Mouse (Mus musculus): ENCODE data around the gene Aamdc.

Aamdc gene

DNA sequence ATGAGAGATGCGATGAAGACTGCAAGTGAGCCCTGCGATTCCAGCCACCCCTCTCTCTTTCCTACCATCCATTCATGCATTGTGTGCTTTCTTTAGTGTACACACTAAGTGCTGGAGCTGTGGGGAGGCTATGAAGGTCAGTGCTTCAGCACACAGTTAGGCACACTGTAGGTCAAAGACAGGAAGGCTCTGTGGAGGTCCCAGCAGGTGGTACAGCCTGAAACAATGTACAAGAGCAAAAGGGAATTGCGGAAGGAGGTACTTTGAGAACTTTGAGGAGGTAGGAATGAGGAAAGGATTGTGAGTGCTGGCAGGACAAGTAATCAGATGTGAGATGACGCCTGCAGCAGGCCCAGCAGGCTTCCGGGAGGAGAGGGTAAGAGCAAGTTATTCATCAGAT lies 43.8 kb downstream of the Aamdc start:
- intact Hi-C loops (cut with DNase I): no loop called here

- intact Hi-C loops (cut with DNase I): no loop called here
Observed at GRCm38 (mm10) chr7:97519935-97520334, 59.4 kb downstream of the Aamdc start.

DNA sequence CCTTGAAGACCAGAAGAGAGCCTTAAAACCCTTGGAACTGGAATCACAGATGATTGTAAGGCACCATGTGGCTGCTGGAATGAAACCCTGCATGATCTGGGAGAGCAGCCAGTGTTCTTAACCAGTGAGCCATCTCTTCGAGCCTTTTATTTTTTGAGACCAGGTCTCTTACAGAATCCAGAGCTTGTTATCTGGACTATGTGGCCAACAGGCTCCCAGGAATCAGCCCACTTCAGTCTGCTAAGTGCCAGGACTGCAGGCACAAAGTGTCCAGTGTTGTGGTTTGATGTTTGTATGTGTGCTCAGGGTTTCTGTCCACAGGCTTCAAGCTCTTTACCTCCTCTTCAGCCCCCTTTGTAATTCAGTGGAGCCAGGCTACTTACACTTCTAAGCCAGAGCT lies 64.5 kb downstream of the Aamdc start:
- intact Hi-C loops (cut with DNase I): no loop called here

DNA sequence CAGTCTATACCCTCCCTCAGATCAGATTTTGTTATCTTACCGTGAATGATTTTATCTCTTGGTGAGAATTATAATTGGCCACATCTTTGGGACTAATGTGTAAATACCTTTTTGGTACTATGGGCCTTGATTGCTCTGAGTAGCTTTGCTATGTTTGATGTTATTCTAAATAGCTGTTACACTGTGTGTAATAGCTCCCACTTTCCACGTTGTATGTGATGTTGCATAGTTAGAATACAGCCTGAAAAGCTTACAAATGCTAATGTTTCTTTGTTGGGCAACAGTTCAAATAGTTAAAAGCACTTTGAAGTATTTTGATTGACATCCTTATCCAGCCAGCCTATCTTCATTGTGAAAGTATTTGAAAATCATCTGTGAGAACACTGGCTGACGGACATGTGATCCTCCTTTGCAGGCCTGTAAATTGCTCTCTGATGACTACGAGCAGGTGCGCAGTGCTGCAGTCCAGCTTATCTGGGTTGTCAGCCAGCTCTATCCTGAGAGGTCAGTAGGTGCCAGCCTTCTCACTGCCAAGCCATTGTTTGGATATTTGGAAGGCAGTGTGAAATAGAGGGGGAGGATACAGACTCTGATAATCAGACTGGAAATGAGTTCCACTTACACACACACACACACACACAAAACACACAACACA lies 78.6 kb downstream of the Aamdc start:
- intact Hi-C loops (cut with DNase I): no loop called here
